Mouse (Mus musculus) heart, embryonic 16.5 days (tissue): ENCODE results near the gene Skint10. TPM values are rescaled to one million over a fixed set of nuclear protein-coding genes. Genes with fewer than 3 reads are reported as not detected.

Experiments
- ATAC-seq: fragments of 200-750 bp; cut with Nextera tagmentation; replicated peaks from 2 replicates; pipeline ENCODE4 v1.8.0; 2017; ENCODE audit warnings: moderate number of reproducible peaks; ENCODE audit not compliant: insufficient read depth, low FRiP score; ENCODE audit errors: extremely low read depth
- H3K27ac ChIP-seq: fragments of 300-500 bp; sonication (generic); 2 replicates; pipeline ENCODE4 v1.5.1; 2014; ENCODE audit warnings: mild to moderate bottlenecking, low read length, control low read depth, moderate library complexity
- H3K27me3 ChIP-seq: fragments of 300-500 bp; sonication (generic); 2 replicates; pipeline ENCODE4 v1.6.1; 2014; ENCODE audit warnings: low read length, mixed read lengths; ENCODE audit not compliant: control insufficient read depth, insufficient read depth
- H3K36me3 ChIP-seq: fragments of 300-500 bp; sonication (generic); 2 replicates; pipeline ENCODE4 v1.6.1; 2014; ENCODE audit not compliant: control insufficient read depth, insufficient read depth
- H3K4me1 ChIP-seq: fragments of 300-500 bp; sonication (generic); 2 replicates; pipeline ENCODE4 v1.6.1; 2014; ENCODE audit warnings: low read length, mixed read lengths; ENCODE audit not compliant: control insufficient read depth, insufficient read depth
- H3K4me2 ChIP-seq: fragments of 300-500 bp; sonication (generic); 2 replicates; pipeline ENCODE4 v1.6.1; 2014; ENCODE audit warnings: low read depth, mild to moderate bottlenecking, control low read depth, low read length
- H3K4me3 ChIP-seq: fragments of 300-500 bp; sonication (generic); 2 replicates; pipeline ENCODE4 v1.5.1; 2014; ENCODE audit warnings: mild to moderate bottlenecking, control low read depth, low read length
- H3K9ac ChIP-seq: fragments of 300-500 bp; sonication (generic); 2 replicates; pipeline ENCODE4 v1.6.1; 2014; ENCODE audit warnings: low read length, control low read depth
- H3K9me3 ChIP-seq: fragments of 300-500 bp; sonication (generic); replicated peaks from 2 replicates; pipeline ENCODE4 v1.6.1; 2016; ENCODE audit warnings: low read length; ENCODE audit not compliant: control insufficient read depth
- WGBS: fragments of 180-500 bp; shearing (Covaris S2); extraction: QIAGEN DNeasy Blood & Tissue Kit; methylation state at CpG from one replicate; pipeline ENCODE4 v1.1.7; 2014; 5-methylcytosine and 5-hydroxymethylcytosine counted together
- polyA plus RNA-seq: library from polyadenylated mRNA; unstranded; fragments of >200 nt; fragmentation: Nextera tagmentation; extraction: Ambion mirVana; gene quantifications from 2 replicates; pipeline ENCODE4 v1.2.1, GENCODE M21; 2015

Skint10 gene
- polyA plus RNA-seq, result 0.97 and 4.3 TPM in 2 replicates

GRCm38 (mm10) chr4:112774766-112775165 lies at the start of gene Skint10:
Skint10 (minus strand) TSS chr4:112774866.
- Histone ChIP-seq H3K4me2 (no peak within 1 kb of the TSS), H3K9ac (no peak within 1 kb of the TSS), H3K4me1 (no peaks in the 10 kb centered on the region), H3K36me3 (no peaks in the 10 kb centered on the region), H3K9me3 (peaks cover 7% of the 10 kb centered on the region; the same call in 1 of the 2 replicates), H3K4me3 (no peak within 1 kb of the TSS), H3K27me3 (no peaks in the 10 kb centered on the region), H3K27ac (no peak within 1 kb of the TSS)
- no peak for ATAC-seq
- 53% methylated on average over 1 of the region's 1 CpGs for WGBS

- H3K9ac ChIP-seq, result no peak overlapping the region
- no peak for ATAC-seq
- H3K4me3 ChIP-seq, result no peak overlapping the region
- WGBS, result 11% methylated on average over 1 of the region's 1 CpGs
- no peaks in the 10 kb centered on the region for H3K27me3 ChIP-seq
- H3K4me1 ChIP-seq, result no peaks in the 10 kb centered on the region
- no peaks in the 10 kb centered on the region for H3K36me3 ChIP-seq
- 0 out of 2 replicates have a peak, but pooled peaks cover 4% of the 10 kb centered on the region for H3K9me3 ChIP-seq
- no peak overlapping the region for H3K27ac ChIP-seq
- H3K4me2 ChIP-seq, result no peak overlapping the region
Observed at GRCm38 (mm10) chr4:112790646-112791045, 16.0 kb upstream of the Skint10 start.

Other genes starting within 250 kb of the Skint10 start
- 0.34 and 0.77 TPM in 2 replicates for gene Skint2, start 217.7 kb downstream of the Skint10 start, polyA plus RNA-seq